Mouse (Mus musculus): Measurements from ENCODE around the gene Mycbp.
"Not testable (repeated sequence)": the region's sequence is repeated elsewhere in the genome, so short reads cannot be mapped to it uniquely, and the experiment has no call there.

Gene Mycbp

DNA sequence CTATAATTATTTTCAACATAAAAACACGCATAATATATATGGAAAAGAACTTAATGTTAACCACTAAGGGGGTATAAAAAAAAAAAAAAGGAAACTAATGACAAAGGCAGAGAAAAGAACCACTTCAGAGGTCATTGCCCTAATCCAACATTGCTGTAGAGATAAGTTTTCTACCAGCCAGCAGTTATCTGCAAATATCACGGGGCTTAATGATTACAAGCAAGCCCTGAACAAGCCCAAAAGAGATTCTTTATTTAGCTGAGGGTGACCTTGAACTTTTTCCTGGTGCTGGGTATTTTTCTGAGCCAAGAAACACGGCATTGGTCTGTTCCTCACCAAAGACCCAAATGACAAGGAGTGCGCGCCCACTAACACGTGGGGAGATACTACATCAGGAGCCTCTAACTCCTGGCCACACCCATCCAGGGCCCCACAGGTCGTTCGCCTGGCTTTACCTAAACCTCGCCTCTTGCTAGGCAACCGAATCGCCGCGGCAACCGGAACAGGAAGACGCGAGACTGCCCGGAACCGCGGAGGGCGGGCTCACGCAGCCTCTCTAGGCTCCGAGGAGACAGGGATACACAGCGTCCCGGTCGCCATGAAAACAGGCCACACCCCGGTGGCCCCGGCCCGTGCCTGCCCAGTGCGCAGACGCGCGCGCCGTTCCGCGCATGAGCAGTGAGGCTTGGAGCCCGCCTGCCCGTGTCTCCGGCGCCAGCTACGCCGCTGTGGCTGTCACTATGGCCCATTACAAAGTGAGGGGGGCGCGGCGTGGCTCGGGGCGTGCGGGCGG lies at the start of gene Mycbp:
Mycbp (plus strand) TSS at position 500 of the 793 bp plus-strand sequence.
- DNase-seq, result peak; percentile 98

GRCm38 (mm10) chr4:123856888-123857287 lies 47.7 kb upstream of the Mycbp start:
- no peak for DNase-seq

DNA sequence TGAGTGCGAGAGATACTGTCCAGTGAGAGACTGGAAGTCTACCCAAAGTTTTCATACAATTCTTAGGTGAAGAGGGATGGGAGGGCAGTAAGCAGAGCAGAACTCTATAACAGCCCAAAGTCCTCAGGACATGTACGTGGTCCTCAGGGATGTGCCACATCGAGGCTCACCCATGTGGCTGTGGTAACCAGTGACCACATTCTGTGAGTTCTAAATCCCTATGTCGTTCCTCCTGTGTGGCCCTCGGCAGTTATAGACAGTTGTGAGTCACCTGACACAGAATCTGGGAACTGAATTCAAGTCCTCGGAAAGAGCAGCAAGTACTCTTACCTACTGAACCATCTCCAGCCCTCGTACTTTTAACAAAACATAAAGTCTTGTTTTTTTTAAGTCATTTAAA lies 46.5 kb upstream of the Mycbp start:
- DNase-seq, result no peak

- DNase-seq, result no peak
Observed at GRCm38 (mm10) chr4:123859379-123859778, 45.3 kb upstream of the Mycbp start, which contains the start of gene 4933427I04Rik. TSS of gene 4933427I04Rik (plus strand) at chr4:123859679.

- DNase-seq, result no peak
Observed at GRCm38 (mm10) chr4:123859803-123860202, 44.8 kb upstream of the Mycbp start.

- DNase-seq, result no peak
Observed at GRCm38 (mm10) chr4:123860621-123861020, 44.0 kb upstream of the Mycbp start.

- no peak for DNase-seq
Observed at GRCm38 (mm10) chr4:123893726-123894125, 10.9 kb upstream of the Mycbp start.

DNA sequence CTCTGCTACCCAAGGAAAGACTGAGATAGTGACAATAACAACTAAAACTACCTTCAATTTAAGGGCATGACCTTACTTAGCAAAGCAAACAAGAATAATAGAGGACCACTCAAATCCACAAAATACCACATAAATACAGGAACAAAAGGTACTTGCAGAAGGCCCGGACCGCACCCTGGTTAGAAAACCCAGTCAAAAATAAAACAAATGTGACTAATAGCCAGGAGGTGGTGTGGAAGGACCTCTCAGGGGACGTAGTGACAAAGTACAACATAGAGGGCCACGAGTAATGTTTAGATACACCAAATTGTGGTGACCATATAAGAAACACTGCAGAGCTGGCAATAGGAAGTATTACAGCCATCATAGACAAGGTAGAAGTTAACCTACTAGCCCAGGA lies 10.3 kb upstream of the Mycbp start:
- DNase-seq, result no peak

GRCm38 (mm10) chr4:123898696-123899095 lies 5.9 kb upstream of the Mycbp start:
- peak; percentile 68 for DNase-seq

DNA sequence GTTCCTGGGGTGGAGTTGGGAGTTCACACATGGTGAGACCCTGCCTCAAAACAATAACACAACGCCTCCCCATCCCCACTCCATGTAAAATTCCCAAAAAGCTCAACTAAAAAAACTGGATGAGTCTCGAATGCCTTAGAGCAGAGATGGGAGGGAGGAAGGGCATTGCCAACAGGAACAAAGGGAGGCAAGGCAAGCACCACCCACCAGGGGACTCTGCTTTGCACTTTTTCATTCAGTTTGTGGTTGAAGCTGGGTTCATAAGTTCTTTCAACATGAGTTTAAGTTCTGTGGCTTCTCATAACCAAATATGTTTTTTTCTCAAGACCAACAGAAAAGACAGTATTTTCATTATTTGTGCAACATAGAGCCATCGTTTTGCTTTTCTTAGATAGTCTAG lies 1.2 kb upstream of the Mycbp start:
- DNase-seq, result no peak

DNA sequence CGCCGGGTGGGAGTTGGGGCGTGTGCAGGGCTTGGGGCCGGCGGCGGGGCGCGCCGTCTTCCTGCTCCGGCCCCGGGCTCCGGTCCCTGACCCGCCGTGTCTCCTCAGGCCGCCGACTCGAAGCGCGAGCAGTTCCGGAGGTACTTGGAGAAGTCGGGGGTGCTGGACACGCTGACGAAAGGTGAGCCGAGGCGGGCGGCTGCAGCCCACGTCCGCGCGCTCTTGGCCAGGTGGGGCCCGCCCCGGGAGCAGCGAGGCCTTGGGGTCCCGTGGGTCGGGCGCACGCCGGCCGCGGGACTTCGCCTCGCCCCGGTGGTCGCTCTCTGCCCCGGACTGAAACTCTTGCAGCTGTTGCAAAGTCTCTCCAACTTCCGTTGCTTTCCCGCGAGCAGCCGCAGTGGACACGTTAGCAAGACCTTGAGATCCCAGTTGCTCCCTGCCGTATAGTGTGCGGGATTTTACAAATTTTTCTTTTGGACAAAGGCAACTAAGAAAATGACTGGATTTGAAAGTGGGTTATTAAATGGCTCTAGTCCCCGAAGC lies 565 bp downstream of the Mycbp start:
- no peak for DNase-seq

DNA sequence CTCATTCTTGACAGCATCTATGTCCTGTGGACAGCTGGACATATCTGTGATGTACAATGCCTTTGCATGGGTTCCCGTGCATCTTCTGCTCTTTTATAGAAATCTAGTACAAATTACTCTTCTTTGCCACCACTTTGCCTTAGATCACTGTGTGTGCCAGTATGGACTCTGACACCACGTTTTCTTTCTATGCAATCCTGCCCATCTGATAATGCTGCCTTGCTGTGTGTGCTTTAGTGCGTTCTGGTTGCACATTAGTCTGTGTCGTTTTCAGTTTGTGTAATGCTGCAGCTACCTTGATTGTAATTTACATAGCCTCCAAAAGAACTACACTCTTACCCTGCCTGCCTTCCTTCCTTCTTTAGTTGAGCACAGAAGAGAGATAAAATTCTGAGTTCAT lies 6.9 kb downstream of the Mycbp start:
- no peak for DNase-seq

GRCm38 (mm10) chr4:123912431-123912830 lies 7.8 kb downstream of the Mycbp start:
- no peak for DNase-seq

- peak; percentile 100 for DNase-seq
Observed at GRCm38 (mm10) chr4:123916748-123917547, 12.3 kb downstream of the Mycbp start, which contains the start of gene Rragc. TSS of gene Rragc (plus strand) at chr4:123917446.

- DNase-seq, result no peak
Observed at GRCm38 (mm10) chr4:123917548-123918140, 13.0 kb downstream of the Mycbp start, which contains the start of gene 4930535I16Rik. TSS of gene 4930535I16Rik (minus strand) at chr4:123918022.

DNA sequence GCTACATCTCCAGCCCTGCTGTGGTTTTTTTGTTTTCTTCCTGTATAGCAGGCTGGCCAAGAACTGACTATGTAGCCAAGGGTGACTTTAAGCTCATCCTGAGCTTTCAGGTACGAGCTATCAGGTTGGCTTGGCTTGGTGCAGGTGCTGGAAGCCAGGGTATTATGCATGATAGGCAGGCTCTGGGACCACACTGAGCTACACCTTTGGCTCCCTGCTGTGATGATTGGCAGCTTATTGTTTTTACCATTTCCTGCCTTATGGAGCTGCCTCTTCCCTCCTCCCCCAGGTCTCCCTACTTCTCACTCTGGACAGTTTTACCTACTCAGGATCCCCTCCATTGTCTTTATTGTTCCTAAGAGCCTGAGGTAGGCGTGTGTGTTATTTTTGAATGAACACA lies 14.2 kb downstream of the Mycbp start:
- no peak for DNase-seq

- DNase-seq, result no peak
Observed at GRCm38 (mm10) chr4:123921055-123921565, 16.5 kb downstream of the Mycbp start.

- DNase-seq, result no peak
Observed at GRCm38 (mm10) chr4:123927961-123928360, 23.3 kb downstream of the Mycbp start.

DNA sequence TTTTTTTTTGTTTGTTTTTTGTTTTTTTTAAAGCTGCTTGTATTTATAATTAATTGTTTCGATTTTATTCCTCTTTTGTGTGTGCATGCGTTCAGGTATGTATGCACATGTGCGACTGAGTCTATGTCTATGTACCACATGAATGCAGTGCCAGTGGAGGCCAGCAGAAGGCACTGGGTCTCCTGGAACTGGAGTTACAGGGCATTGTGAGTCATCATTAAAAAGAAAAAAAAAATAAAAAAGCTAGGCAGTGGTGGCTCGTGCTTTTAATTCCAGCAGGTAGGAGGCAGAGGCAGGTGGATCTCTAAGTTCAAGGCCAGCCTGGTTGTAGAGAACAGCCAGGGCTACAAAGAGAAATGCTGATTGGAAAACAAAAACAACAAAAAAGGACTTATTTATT lies 25.4 kb downstream of the Mycbp start:
- DNase-seq, result no peak

DNA sequence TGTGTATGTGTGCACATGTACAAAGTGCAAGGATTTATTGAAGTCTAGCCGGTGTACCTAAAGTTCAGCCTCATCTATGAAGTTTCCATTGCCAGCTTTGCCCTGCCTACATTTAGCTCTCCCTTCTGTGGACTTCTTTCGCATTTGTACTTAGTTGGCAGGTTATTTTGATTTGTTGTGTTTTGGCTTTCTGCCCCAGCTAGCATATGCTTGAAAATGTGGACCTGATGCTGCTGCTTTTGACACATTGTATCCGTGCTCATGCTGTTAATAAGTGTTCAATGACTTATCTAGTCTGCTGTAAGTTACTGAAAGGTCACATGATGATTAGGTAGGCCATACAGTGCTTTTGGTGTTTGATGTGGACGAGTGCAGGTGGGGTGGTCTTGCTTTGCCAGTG lies 29.7 kb downstream of the Mycbp start:
- DNase-seq, result no peak

DNA sequence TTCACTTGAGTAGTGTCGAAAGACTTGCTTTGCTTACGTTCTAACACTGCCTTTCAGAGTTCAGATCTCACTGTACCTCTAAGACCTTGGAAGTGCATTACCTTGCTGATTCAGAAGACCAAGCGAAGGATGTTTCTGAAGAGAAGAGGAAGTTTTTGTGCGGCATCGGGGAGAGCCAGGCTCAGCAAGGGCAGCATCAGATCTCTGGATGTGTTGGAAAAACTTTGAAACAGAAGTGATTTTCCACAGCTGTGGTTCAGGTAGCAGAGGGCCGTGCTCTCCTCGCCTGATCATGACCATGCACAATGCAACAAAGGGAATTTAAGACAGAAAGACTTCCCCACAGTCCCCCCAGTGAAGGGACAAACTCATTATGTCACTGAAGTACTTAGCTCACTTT lies 31.4 kb downstream of the Mycbp start:
- DNase-seq, result no peak

DNA sequence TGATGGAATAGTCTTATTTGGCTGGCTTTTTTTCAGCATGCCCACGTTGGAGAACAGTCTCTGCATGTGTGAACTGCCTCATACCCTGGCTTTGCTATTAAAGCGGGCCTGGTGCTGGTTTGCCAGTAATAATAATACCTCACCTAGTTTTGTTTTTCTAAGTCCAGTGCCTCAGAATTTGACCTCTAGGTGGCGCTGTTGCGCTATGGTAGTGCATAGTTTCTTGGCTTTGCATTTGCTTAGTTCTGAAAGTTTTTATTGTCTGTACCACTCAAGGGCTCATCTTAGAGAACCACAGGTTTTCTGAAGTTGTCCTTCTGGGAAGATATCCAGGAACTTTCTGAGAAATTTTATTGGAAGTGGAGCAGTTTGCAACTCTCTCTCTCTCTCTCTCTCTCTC lies 35.2 kb downstream of the Mycbp start:
- peak; percentile 82 for DNase-seq

- DNase-seq, result not testable (repeated sequence)
Observed at GRCm38 (mm10) chr4:123940878-123941277, 36.2 kb downstream of the Mycbp start.

Data from right cerebral cortex, postnatal 14 days (tissue).